Mouse (Mus musculus) ES-E14 (cell line): ENCODE measurements around the gene Rps21.

Source experiments
- HCFC1 ChIP-seq: IDR thresholded peaks from 2 replicates; pipeline ENCODE4 v1.6.1; 2012; ENCODE audit warnings: low read length, inconsistent platforms, borderline replicate concordance; ENCODE audit not compliant: insufficient read depth
- ZC3H11A ChIP-seq: IDR thresholded peaks from 2 replicates; pipeline ENCODE4 v1.6.1; 2012; ENCODE audit warnings: low read depth, mild to moderate bottlenecking, inconsistent platforms, low read length, borderline replicate concordance
- ZNF384 ChIP-seq: IDR thresholded peaks from 2 replicates; pipeline ENCODE4 v1.6.1; 2012; ENCODE audit warnings: low read depth, low read length, inconsistent platforms

DNA sequence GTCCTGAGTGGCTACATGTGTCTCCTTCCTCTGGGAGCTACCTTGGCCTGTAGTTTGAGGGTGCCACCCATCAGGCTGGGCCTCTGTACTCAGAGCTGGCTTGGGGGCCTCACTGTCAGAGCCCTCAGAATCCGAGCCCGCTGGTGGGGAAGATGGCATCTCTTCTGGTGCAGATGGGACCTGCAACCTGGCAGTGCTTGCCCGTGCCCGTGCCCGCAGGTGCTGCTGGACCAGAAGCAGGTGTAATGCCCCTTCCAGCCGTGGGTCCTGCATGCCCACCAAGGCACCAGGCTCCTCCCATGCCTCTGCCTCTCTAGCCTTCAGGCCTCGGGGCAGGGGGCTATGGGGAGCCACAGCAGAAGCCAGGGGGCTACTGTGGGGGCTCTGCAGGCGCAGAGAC, 22.1 kb downstream of the Rps21 start:
- TF ChIP-seq ZC3H11A (no peak), HCFC1 (no peak), ZNF384 (no peak)
